Mouse (Mus musculus): ENCODE data around the gene Cant1. TPM values are rescaled to one million over a fixed set of nuclear protein-coding genes. Genes with fewer than 3 reads are reported as not detected.

The Cant1 gene
- total and polyA plus RNA-seq, 3 experiments, result 26.0 to 145 (median 34.4) TPM

GRCm38 (mm10) chr11:118418834-118419504 is at the start of gene Cant1 (continued):
- TF ChIP-seq NELFE (IDR thresholded peaks at IDR 0.05; ENCODE audit: low read depth, low read length) (peak; percentile 98), E2F4 (IDR thresholded peaks at IDR 0.05; ENCODE audit: borderline replicate concordance, low read depth, low read length) (peak; percentile 83), MAZ (IDR thresholded peaks at IDR 0.05; ENCODE audit: low read depth, low read length) (no peak), SMC3 (IDR thresholded peaks at IDR 0.05; ENCODE audit: low read depth, low read length) (no peak)

GRCm38 (mm10) chr11:118467441-118468035 is 48.7 kb upstream of the Cant1 start:
- Histone ChIP-seq H3K36me3 (ENCODE audit: control insufficient read depth in 1 of 2, insufficient read depth in 2 of 2, low read length in 2 of 2) (peaks cover 0 to 48% of the 10 kb centered on the region in 2 experiments; a peak in 2 of 4 replicates), H3K27ac (ENCODE audit: control insufficient read depth, low read depth, low read length) (peak overlapping the region; percentile 38), H3K9ac (ENCODE audit: control insufficient read depth, low read depth, low read length, poor library complexity, severe bottlenecking) (no peak overlapping the region), H3K79me2 (ENCODE audit: control insufficient read depth, insufficient read depth, low read length, poor library complexity) (no peaks in the 10 kb centered on the region), H3K4me1 (ENCODE audit: control insufficient read depth in 1 of 2, insufficient read depth in 2 of 2, low read length in 2 of 2) (peaks cover 46 to 68% of the 10 kb centered on the region in 2 experiments), H3K4me3 (ENCODE audit: control insufficient read depth in 1 of 2, insufficient read depth in 1 of 2, low read depth in 2 of 2, low read length in 2 of 2) (0 out of 4 replicates have a peak overlapping the region, but pooled peaks of 1 of the 2 experiments have one; percentile 6), H3K27me3 (ENCODE audit: control insufficient read depth in 1 of 2, insufficient read depth in 2 of 2, low read length in 2 of 2) (no peaks in the 10 kb centered on the region), H3K9me3 (replicated peaks; ENCODE audit: insufficient read depth, low read length) (no peaks in the 10 kb centered on the region)
- DNase-seq (ENCODE audit: low read depth, low spot score), result peak; percentile 87
- TF ChIP-seq MAX (IDR thresholded peaks at IDR 0.05; ENCODE audit: low read length) (peak; percentile 71; the same call in 1 of the 2 replicates), CHD2 (IDR thresholded peaks at IDR 0.05; ENCODE audit: low read length) (no peak), TCF12 (IDR thresholded peaks at IDR 0.05; ENCODE audit: low read depth, low read length) (peak; percentile 91), JUND (IDR thresholded peaks at IDR 0.05; ENCODE audit: low read depth, low read length) (no peak), ZNF384 (IDR thresholded peaks at IDR 0.05; ENCODE audit: low read depth, low read length) (peak; percentile 71), GABPA (IDR thresholded peaks at IDR 0.05; ENCODE audit: low read depth, low read length) (no peak), TBP (IDR thresholded peaks at IDR 0.05; ENCODE audit: low read depth, low read length) (peak; percentile 48; the same call in 1 of the 2 replicates), ZC3H11A (IDR thresholded peaks at IDR 0.05; ENCODE audit: low read depth, low read length) (0 out of 2 replicates have a peak, but pooled peaks have one; percentile 10), ETS1 (IDR thresholded peaks at IDR 0.05; ENCODE audit: low read depth, low read length) (peak; percentile 96), BHLHE40 (IDR thresholded peaks at IDR 0.05; ENCODE audit: borderline replicate concordance, low read depth, low read length) (peak; percentile 51; the same call in 1 of the 2 replicates), E2F4 (IDR thresholded peaks at IDR 0.05; ENCODE audit: borderline replicate concordance, low read depth, low read length) (no peak), POLR2AphosphoS2 (IDR thresholded peaks at IDR 0.05; ENCODE audit: low read length) (peak; percentile 49; the same call in 1 of the 2 replicates), MYC (IDR thresholded peaks at IDR 0.05; ENCODE audit: low read depth, low read length) (0 out of 2 replicates have a peak, but pooled peaks have one; percentile 41), RCOR1 (IDR thresholded peaks at IDR 0.05; ENCODE audit: low read depth, low read length) (peak; percentile 83), SIN3A (IDR thresholded peaks at IDR 0.05; ENCODE audit: low read length) (peak; percentile 68; the same call in 1 of the 2 replicates), HCFC1 (IDR thresholded peaks at IDR 0.05; ENCODE audit: low read depth, low read length) (peak; percentile 43; the same call in 1 of the 2 replicates), RAD21 (IDR thresholded peaks at IDR 0.05; ENCODE audit: low read depth, low read length) (no peak), USF1 (IDR thresholded peaks at IDR 0.05; ENCODE audit: low read depth, low read length) (no peak), MYB (IDR thresholded peaks at IDR 0.05; ENCODE audit: low read depth, low read length) (0 out of 2 replicates have a peak, but pooled peaks have one; percentile 26), MAZ (IDR thresholded peaks at IDR 0.05; ENCODE audit: low read depth, low read length) (peak; percentile 84), USF2 (IDR thresholded peaks at IDR 0.05; ENCODE audit: borderline replicate concordance in 1 of 2, insufficient read depth in 1 of 2, low read depth in 1 of 2, low read length in 2 of 2) (no peak), GATA1 (IDR thresholded peaks at IDR 0.05; ENCODE audit: low read depth, low read length) (peak; percentile 92), POLR2AphosphoS5 (IDR thresholded peaks at IDR 0.05; ENCODE audit: borderline replicate concordance, low read depth, low read length) (no peak), MXI1 (IDR thresholded peaks at IDR 0.05; ENCODE audit: low read depth, low read length) (peak; percentile 60; the same call in 1 of the 2 replicates), NELFE (IDR thresholded peaks at IDR 0.05; ENCODE audit: low read depth, low read length) (peak; percentile 25; the same call in 1 of the 2 replicates), NRF1 (IDR thresholded peaks at IDR 0.05; ENCODE audit: insufficient read depth, low read depth, low read length, poor library complexity, severe bottlenecking) (no peak), EP300 (IDR thresholded peaks at IDR 0.05; ENCODE audit: low read depth in 1 of 2, low read length in 2 of 2) (peak; percentile 82 to 84), SMC3 (IDR thresholded peaks at IDR 0.05; ENCODE audit: low read depth, low read length) (no peak), POLR2A (IDR thresholded peaks at IDR 0.05; ENCODE audit: control insufficient read depth in 1 of 2, insufficient read depth in 1 of 2, low read depth in 1 of 2, low read length in 2 of 2, poor library complexity in 1 of 2) (0 out of 4 replicates have a peak, but pooled peaks of 1 of the 2 experiments have one; percentile 32), MEF2A (IDR thresholded peaks at IDR 0.05; ENCODE audit: extremely low read depth, insufficient replicate concordance, low read depth, low read length, poor library complexity, severe bottlenecking) (peak; percentile 70; the same call in 1 of the 2 replicates), ELF1 (IDR thresholded peaks at IDR 0.05; ENCODE audit: low read depth, low read length) (peak; percentile 40)

Data from MEL (cell line).